Mouse (Mus musculus) myocyte (in vitro differentiated cells): Measurements from ENCODE around the gene Thbs2. TPM values are rescaled to one million over a fixed set of nuclear protein-coding genes. Genes with fewer than 3 reads are reported as not detected.

ENCODE experiments used
- H3K27me3 ChIP-seq: one replicate; pipeline ENCODE4 v1.6.1; 2011; ENCODE audit not compliant: control insufficient read depth, insufficient read depth, insufficient read length
- H3K36me3 ChIP-seq: one replicate; pipeline ENCODE4 v1.6.1; 2011; ENCODE audit not compliant: control insufficient read depth, insufficient read depth
- H3K4me2 ChIP-seq: one replicate; pipeline ENCODE4 v1.6.1; 2011; ENCODE audit warnings: low read depth, control low read depth
- H3K4me3 ChIP-seq: one replicate; pipeline ENCODE4 v1.5.1; 2011; ENCODE audit warnings: mild to moderate bottlenecking, control low read depth, moderate library complexity
- H3K79me2 ChIP-seq: one replicate; pipeline ENCODE4 v1.6.1; 2011; ENCODE audit not compliant: control insufficient read depth, insufficient read depth
- H3ac ChIP-seq: one replicate; pipeline ENCODE4 v1.6.1; 2011; ENCODE audit not compliant: control insufficient read depth, insufficient read length
- CEBPB ChIP-seq: IDR thresholded peaks from 2 replicates; pipeline ENCODE4 v1.6.1; 2011; ENCODE audit warnings: mild to moderate bottlenecking, moderate library complexity; ENCODE audit not compliant: poor library complexity, insufficient read depth, severe bottlenecking
- E2F4 ChIP-seq: IDR thresholded peaks from one replicate; pipeline ENCODE4 v1.6.1; 2011; ENCODE audit warnings: mild to moderate bottlenecking, control low read depth, moderate library complexity; ENCODE audit not compliant: insufficient read depth
- MAX ChIP-seq: IDR thresholded peaks from one replicate; pipeline ENCODE4 v1.6.1; 2011; ENCODE audit warnings: low read depth, mild to moderate bottlenecking, control low read depth
- MYOD1 ChIP-seq, 3 experiments: IDR thresholded peaks; one replicate each; pipeline ENCODE4 v1.6.1; 2011; ENCODE audit warnings: control low read depth in 2 of 3, low read depth in 2 of 3, mild to moderate bottlenecking in 2 of 3, moderate library complexity in 1 of 3; ENCODE audit not compliant: insufficient read length in 2 of 3, control insufficient read depth in 1 of 3
- MYOG ChIP-seq, 3 experiments: IDR thresholded peaks; one replicate each; pipeline ENCODE4 v1.6.1; 2011; ENCODE audit warnings: control low read depth in 2 of 3, low read depth in 2 of 3, mild to moderate bottlenecking in 2 of 3; ENCODE audit not compliant: insufficient read length in 2 of 3, control insufficient read depth in 1 of 3, insufficient read depth in 1 of 3
- POLR2A ChIP-seq: IDR thresholded peaks from one replicate; pipeline ENCODE4 v1.6.1; 2011; ENCODE audit warnings: low read depth, mild to moderate bottlenecking, control low read depth, moderate library complexity; ENCODE audit not compliant: insufficient read length
- POLR2AphosphoS2 ChIP-seq: IDR thresholded peaks from one replicate; pipeline ENCODE4 v1.6.1; 2011; ENCODE audit warnings: low read depth, control low read depth; ENCODE audit not compliant: insufficient read length
- REST ChIP-seq: IDR thresholded peaks from one replicate; pipeline ENCODE4 v1.6.1; 2011; ENCODE audit warnings: mild to moderate bottlenecking, control low read depth, moderate library complexity; ENCODE audit not compliant: insufficient read depth, insufficient read length
- SRF ChIP-seq: IDR thresholded peaks from one replicate; pipeline ENCODE4 v1.6.1; 2011; ENCODE audit warnings: low read depth; ENCODE audit not compliant: control insufficient read depth, insufficient read length
- TCF12 ChIP-seq: IDR thresholded peaks from one replicate; pipeline ENCODE4 v1.6.1; 2011; ENCODE audit warnings: mild to moderate bottlenecking, control low read depth; ENCODE audit not compliant: poor library complexity, insufficient read depth, severe bottlenecking
- TCF3 ChIP-seq: IDR thresholded peaks from one replicate; pipeline ENCODE4 v1.6.1; 2011; ENCODE audit warnings: low read depth, control low read depth; ENCODE audit not compliant: insufficient read length
- USF1 ChIP-seq: IDR thresholded peaks from one replicate; pipeline ENCODE4 v1.6.1; 2011; ENCODE audit warnings: low read depth, mild to moderate bottlenecking, control low read depth, moderate library complexity
- polyA plus RNA-seq: library from polyadenylated mRNA; unstranded; fragments of >200 nt; fragmentation: generic; extraction: Trizol; gene quantifications from one replicate; pipeline ENCODE4 v1.2.1, GENCODE M21; 2012; ENCODE audit warnings: missing spikeins

Gene Thbs2
- polyA plus RNA-seq, 1 experiment, result 15.7 TPM

- H3K36me3 ChIP-seq, result no peaks in the 10 kb centered on the region
- peak overlapping the region; percentile 15 for H3K4me2 ChIP-seq
- no peak for TF ChIP-seq POLR2A
- TF ChIP-seq MYOD1 (IDR thresholded peaks at IDR 0.05; ENCODE audit: control insufficient read depth in 1 of 3, insufficient read length in 2 of 3, low read depth in 2 of 3), result no peak
- TF ChIP-seq SRF, result no peak
- no peak for TF ChIP-seq TCF12
- TF ChIP-seq POLR2AphosphoS2, result no peak
- TF ChIP-seq MYOG (IDR thresholded peaks at IDR 0.05; ENCODE audit: control insufficient read depth in 1 of 3, insufficient read depth in 1 of 3, insufficient read length in 2 of 3, low read depth in 2 of 3), result no peak
- TF ChIP-seq E2F4, result no peak
- TF ChIP-seq CEBPB, result no peak
- TF ChIP-seq TCF3, result no peak
- TF ChIP-seq MAX, result no peak
- TF ChIP-seq REST, result no peak
- TF ChIP-seq USF1, result no peak
- H3K79me2 ChIP-seq, result peaks cover 3% of the 10 kb centered on the region
- peak overlapping the region; percentile 20 for H3K4me3 ChIP-seq
- H3ac ChIP-seq, result no peak overlapping the region
- H3K27me3 ChIP-seq, result no peaks in the 10 kb centered on the region
These were observed 714 bp downstream of the Thbs2 start for GRCm38 (mm10) chr17:14693048-14693993.

- Histone ChIP-seq H3K4me2 (peak overlapping the region; percentile 15), H3K36me3 (no peaks in the 10 kb centered on the region), H3K79me2 (peaks cover 3% of the 10 kb centered on the region), H3K4me3 (no peak overlapping the region), H3K27me3 (no peaks in the 10 kb centered on the region), H3ac (no peak overlapping the region)
- TF ChIP-seq MYOG (IDR thresholded peaks at IDR 0.05; ENCODE audit: control insufficient read depth in 1 of 3, insufficient read depth in 1 of 3, insufficient read length in 2 of 3, low read depth in 2 of 3) (no peak), E2F4 (no peak), MAX (no peak), MYOD1 (IDR thresholded peaks at IDR 0.05; ENCODE audit: control insufficient read depth in 1 of 3, insufficient read length in 2 of 3, low read depth in 2 of 3) (no peak), SRF (no peak), REST (no peak), USF1 (no peak), TCF3 (no peak), POLR2AphosphoS2 (no peak), POLR2A (no peak)
These were observed 2.1 kb downstream of the Thbs2 start for GRCm38 (mm10) chr17:14691901-14692300.

GRCm38 (mm10) chr17:14691197-14691596 lies 2.8 kb downstream of the Thbs2 start:
- Histone ChIP-seq H3ac (no peak overlapping the region), H3K4me3 (no peak overlapping the region), H3K4me2 (no peak overlapping the region), H3K79me2 (peaks cover 3% of the 10 kb centered on the region), H3K36me3 (no peaks in the 10 kb centered on the region), H3K27me3 (no peaks in the 10 kb centered on the region)
- TF ChIP-seq CEBPB (no peak), TCF3 (no peak), USF1 (no peak), POLR2AphosphoS2 (no peak), POLR2A (no peak), E2F4 (no peak), MAX (no peak), SRF (no peak), TCF12 (no peak), REST (no peak), MYOD1 (IDR thresholded peaks at IDR 0.05; ENCODE audit: control insufficient read depth in 1 of 3, insufficient read length in 2 of 3, low read depth in 2 of 3) (no peak), MYOG (IDR thresholded peaks at IDR 0.05; ENCODE audit: control insufficient read depth in 1 of 3, insufficient read depth in 1 of 3, insufficient read length in 2 of 3, low read depth in 2 of 3) (no peak)

GRCm38 (mm10) chr17:14682836-14683235 lies 11.2 kb downstream of the Thbs2 start:
- Histone ChIP-seq H3K4me2 (no peak overlapping the region), H3K79me2 (no peaks in the 10 kb centered on the region), H3ac (no peak overlapping the region), H3K36me3 (no peaks in the 10 kb centered on the region), H3K27me3 (no peaks in the 10 kb centered on the region), H3K4me3 (no peak overlapping the region)
- TF ChIP-seq SRF (no peak), MAX (no peak), MYOG (IDR thresholded peaks at IDR 0.05; ENCODE audit: control insufficient read depth in 1 of 3, insufficient read depth in 1 of 3, insufficient read length in 2 of 3, low read depth in 2 of 3) (no peak), POLR2A (no peak), REST (no peak)
